Mouse (Mus musculus) natural killer cell, adult 2 months (primary cell): ENCODE measurements around the gene Nr1h2.

Experiments
- DNase-seq, 2 experiments: peaks; one replicate each; pipeline ENCODE4 v3.0.0; 2022; ENCODE audit warnings: low spot score in 2 of 2

Gene Nr1h2

DNA sequence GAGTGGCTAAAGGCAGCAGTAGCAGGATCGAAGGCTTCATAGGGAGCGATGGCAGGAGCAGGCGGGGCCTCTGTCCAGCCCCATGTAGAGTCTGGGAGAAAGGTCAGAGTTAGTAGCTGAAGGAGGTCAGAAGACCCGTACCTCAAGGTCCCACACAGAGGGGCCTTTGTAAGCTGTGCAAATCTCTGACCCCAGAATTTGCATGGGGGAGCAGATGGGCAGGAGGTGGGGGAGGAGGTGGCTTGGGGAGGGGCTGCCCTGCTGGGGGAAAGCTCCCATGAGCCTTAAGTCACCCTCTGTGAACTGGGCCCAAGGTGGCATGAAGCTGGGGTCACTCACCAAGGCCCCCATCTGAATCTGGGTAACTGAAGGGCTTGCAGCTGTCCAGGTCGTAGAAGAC lies 24.2 kb downstream of the Nr1h2 start:
- no peak for DNase-seq

DNA sequence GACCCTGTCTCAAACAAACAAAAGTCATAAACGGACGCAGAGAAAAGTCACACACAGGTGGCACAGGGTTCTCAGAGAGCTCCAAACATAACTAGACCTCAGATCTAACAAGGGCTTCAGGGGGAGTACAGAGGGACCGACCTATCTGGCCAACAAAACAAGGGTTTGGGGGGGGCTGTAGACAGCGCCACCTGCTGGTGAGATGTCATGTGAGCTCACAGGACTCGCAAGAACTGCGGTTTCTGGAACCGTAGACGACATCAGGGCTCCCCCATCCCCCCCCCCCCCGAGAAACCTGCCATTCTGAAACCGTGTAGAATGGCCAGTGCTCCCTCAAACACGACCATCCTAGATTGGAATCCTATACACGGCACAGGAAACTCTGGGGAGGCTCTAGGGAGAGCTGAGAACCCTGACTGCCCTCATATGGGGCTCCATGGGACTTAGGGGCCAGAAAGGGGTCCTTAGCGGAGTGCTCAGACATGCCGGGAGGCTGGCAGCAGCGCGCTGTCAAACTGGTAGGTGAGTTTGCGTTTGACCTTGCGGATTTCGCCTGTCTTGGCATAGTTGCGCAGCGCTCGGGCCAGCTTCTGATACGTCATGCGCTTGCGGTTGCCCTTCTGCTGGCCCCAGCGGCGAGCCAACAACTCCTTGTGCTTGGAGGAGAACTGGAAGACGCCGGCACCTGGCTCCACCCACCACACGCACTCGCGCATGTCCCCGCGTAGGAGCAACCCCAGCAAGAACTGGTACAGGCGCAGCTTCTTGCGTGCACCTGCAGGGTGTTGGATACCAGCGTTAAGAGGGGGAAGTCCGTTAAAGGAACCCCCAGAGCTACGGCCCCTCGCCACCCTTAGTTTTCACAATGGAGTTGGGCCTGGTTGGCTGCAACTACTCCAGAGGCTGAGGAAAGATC lies 26.0 kb downstream of the Nr1h2 start:
- peak; percentile 74 to 88 for DNase-seq

DNA sequence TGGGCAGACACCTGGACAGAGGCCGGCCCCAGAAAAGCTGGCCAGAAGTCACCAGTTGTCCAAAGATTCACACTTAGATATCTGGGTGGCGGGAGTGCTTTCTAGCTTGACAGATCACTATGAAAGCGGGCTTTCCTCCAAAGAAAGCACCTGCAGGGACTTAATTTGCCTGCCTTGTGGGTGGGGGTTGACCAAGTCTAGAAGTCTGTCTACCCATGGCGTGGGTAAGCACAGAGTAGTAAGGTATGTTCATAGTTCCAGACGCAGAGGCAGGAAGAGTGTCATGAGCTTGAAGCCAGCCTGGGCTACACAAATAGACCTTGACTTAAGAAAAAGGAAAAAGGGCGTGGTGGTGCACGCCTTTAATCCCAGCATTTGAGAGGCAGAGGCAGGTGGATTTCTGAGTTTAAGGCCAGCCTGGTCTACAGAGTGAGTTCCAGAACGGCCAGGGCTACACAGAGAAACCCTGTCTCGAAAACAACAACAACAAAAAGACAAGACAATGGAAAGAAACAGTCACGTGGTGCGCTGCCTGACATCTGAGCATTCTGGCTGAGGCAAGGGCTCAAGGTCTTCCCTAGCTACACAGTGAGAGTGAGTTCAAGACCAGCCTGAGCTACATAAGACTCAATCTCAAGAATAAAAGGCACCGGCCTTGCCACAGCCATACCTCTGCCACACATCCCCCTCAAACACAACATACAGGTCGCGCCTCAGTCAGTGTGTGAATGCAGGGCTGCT lies 27.2 kb downstream of the Nr1h2 start:
- no peak for DNase-seq

DNA sequence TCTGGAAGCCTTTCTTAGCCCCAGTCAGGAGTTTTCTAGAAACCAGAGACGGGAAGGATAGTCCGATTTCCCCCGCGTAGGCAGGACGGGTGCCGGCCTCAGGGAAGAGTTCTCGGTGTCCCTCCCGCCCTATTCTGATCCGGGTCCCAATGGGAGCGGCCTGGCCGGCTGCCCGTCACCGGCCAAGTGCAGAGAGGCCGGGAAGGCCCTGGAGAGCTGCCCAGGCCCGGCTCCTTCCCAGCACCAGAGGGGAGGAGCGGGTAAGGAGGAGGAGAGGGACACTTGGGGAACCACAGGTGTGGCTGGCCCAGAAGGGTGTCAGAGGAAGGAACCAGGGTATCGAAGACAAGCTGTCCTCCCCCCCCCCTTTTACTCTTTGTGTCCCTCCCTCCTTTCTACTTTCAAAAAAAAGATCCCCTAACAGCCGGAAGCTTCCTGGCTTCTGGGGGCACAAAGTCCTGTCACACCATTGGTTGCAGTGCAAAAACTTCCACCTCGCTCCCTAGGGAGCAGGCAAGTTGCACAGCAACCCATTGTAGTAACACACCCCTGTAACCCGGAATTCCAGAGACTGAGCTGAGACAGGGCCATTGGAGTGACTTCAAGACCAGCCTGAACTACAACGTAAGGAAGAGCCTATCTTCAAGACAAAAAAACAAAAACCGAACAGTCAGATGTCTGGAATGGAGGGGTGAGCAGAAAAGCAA lies 28.5 kb downstream of the Nr1h2 start:
- no peak for DNase-seq

DNA sequence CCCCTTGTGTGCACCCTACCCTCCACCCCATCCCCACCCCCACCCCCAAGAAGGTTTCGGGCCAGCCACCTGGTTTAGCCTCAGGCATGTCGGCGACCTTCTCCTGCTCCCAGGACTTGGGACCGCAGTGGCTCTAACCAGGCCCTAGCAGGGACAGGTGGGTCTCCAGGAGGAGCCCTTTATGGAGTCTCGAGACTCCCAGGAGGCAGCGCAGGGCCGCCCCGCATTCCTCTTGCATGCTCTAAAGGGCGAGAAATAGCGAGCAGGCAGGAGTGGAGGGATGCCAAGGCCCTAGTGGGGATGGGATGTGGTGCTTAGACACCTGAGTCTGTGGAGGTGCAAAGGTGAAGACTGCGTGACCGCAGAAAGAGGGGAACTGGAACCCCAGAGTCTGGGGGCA lies 29.2 kb downstream of the Nr1h2 start, which contains the start of gene Mybpc2:
Mybpc2 (minus strand) TSS at position 155 of the 400 bp plus-strand sequence.
- DNase-seq: no peak

DNA sequence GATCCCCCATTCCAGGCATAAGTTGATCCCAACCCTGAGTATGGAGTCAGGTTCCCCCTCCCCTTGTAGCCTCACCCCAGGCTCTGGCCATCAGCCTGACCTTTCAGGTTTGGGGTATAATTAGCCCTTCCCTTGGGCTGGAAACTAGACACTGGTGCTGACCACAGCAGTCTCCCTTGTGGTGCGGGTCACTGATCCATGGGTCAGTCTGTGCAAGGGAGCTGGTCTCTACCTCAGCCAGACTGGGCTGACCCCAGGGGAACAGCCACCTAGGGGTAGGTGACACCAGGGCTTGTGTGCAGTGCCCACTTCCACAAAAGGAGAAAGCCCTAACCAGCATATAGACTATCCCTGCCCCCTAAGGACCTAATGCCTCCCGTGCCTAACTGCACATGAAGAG lies 30.7 kb downstream of the Nr1h2 start:
- no peak for DNase-seq

DNA sequence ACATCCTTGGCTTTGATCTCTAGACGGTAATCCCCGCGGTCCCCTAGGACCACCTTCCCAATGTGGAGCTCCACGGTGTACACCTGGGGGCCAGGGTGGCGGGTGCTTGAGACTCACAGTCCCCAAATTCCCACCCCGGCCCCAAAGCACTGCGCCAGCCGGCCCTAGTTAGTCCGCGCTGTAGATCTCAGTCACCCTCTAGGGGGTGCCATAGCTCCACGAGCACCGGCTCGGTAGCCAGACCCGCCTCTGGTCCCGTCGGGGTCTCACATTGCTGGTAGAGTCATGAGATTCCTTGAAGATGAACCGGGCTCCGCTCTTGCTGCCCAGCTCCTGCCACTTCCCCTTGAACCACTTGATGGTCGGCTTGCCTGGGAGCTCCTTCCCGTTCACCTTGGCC lies 32.0 kb downstream of the Nr1h2 start:
- DNase-seq: peak in 1 of 2 experiments; percentile 68

DNA sequence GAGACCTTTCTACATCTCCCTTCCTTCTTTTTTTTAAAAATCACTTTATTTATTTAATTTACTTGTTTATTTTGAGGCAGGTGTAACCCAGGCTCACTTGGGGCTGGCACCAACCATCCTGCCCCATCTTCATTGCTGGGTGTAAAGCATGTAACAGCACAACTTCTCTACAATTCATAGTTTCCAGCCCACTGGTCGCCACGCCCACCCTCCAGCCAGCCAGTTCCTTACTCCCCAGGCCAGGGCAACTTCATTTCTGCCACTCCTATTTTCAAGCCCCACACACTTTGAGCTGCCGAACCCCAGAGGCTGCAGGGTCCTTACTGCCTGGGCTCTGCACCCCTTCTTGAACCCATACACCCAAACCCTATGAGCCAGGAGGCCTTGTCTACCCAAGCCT lies 32.8 kb downstream of the Nr1h2 start:
- no peak for DNase-seq

DNA sequence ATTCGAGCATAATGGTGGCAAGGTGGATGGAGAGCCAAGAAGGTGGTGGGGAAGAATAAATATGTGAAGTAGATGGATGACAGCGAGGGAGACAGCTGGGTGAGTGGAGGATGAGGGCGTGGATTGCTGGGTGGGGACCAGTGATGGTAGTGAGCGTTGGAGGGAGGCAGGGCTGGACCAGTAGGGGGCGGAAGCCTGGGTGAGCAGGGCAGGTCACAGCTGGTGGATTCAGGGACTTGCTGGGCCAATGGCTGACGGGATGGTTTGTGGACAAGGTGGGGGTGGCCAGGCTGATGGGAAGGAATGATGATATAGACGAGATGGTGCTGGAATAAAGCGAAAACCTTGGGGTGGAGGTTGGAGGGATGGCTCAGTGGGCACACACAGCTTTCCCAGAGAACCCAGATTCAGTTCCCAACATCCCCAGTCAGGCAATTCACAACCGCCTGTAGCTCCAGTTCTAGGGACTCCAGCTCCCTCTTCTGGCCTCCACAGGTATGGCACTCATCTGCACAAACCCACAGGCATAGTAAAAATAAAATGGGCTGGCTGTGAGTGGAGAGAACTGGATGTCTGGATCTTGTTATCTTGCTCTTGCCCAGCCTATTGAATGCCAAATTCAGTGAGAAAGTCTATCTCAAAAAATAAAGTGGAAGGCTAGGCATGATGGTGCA lies 34.4 kb downstream of the Nr1h2 start:
- no peak for DNase-seq

DNA sequence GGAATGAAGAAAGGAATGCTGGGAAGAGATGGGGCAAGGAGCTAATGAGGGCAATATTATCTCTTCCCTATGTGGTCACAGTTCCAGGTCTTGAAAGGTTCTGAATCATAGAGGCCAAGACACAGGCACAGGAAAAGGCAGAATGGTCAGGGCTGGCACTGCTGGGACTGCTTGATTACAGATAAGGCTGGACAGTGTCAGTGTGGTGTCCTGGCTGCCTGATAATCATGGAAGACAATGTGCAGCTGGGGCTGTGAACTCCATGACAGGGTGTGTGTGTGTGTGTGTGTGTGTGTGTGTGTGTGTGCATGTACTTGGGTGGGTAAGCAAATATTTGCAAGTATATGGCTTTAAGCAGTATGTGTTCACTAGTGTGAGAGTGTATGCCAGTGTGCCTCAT lies 46.3 kb downstream of the Nr1h2 start:
- DNase-seq: no peak

DNA sequence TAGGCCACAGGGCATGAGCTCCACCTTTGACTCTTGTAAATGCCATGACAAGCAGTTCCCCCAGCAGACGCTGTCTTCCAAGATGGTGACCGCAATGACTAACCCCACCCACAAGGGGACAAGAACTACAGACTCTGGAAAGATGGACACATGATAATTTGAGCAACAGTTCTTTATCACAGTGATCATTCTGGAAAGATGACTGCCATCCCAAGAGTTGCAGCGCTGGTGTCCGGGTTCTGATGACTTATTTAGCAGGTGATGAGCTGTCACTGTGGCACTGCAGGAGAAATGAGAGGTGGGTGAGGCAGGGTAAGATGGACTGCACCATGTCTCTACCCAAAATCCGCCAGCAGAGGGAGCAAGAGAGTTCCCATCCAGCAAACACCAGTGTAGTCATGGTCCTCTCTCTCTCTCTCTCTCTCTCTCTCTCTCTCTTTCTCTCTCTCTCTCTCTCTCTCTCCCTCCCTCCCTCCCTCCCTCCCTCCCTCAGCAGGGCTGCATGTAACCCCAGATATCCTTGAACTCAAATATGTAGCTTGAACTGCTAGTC lies 52.1 kb downstream of the Nr1h2 start:
- peak; percentile 70 to 81 for DNase-seq

DNA sequence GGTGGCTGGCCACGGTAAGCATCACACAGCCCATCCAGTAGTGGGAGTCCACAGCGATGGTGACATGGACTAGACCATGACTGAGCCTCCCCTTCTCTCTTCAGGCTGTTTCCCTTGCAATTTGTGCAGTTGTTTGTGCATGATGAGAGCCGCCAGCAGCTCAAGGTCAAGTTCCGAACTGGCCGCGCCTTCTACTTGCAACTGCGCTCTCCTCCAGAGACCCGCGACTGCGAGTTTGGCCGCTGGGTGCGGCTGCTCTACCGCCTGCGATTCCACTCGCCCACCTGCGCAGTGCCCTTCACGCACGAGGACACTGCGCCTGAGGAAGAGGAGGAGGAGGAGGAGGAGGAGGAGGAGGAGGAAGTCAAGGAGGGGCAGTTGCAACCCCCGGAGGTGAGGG lies 53.7 kb downstream of the Nr1h2 start:
- DNase-seq: no peak
